Mouse (Mus musculus) common myeloid progenitor, adult 5-6 weeks (primary cell): ENCODE results near the gene Sh3bp2. TPM values are rescaled to one million over a fixed set of nuclear protein-coding genes. Genes with fewer than 3 reads are reported as not detected.
"Not testable (repeated sequence)": the region's sequence is repeated elsewhere in the genome, so short reads cannot be mapped to it uniquely, and the experiment has no call there.

ENCODE experiments used
- ATAC-seq: replicated peaks from 2 replicates; pipeline ENCODE4 v1.8.0; 2016; ENCODE audit warnings: low read depth, mild to moderate bottlenecking, moderate TSS enrichment, inconsistent platforms; ENCODE audit not compliant: poor library complexity, severe bottlenecking
- total RNA-seq: library from RNA; stranded (forward); fragments of 200-1000, 187-1606 nt; gene quantifications from 2 replicates; pipeline ENCODE4 v1.2.3, GENCODE M21; 2017

The Sh3bp2 gene
- total RNA-seq, 1 experiment from 2014 or later: 9.9 TPM

GRCm38 (mm10) chr5:34563854-34564253 lies 38.2 kb downstream of the Sh3bp2 start:
- ATAC-seq: no peak

- no peak for ATAC-seq
Measured at GRCm38 (mm10) chr5:34564291-34564690, 38.7 kb downstream of the Sh3bp2 start.

- peak; percentile 81 for ATAC-seq
Measured at GRCm38 (mm10) chr5:34565545-34566283, 40.1 kb downstream of the Sh3bp2 start.

- no peak for ATAC-seq
Measured at GRCm38 (mm10) chr5:34571551-34571950, 45.9 kb downstream of the Sh3bp2 start.

- not testable (repeated sequence) for ATAC-seq
Measured at GRCm38 (mm10) chr5:34572568-34572967, 46.9 kb downstream of the Sh3bp2 start.

- ATAC-seq: peak; percentile 93
Measured at GRCm38 (mm10) chr5:34573268-34574221, 47.9 kb downstream of the Sh3bp2 start, which contains the start of gene Add1. TSS of gene Add1 (plus strand) at chr5:34573664.

- no peak for ATAC-seq
Measured at GRCm38 (mm10) chr5:34574721-34575120, 49.1 kb downstream of the Sh3bp2 start.

- ATAC-seq: no peak
Measured at GRCm38 (mm10) chr5:34576286-34576685, 50.6 kb downstream of the Sh3bp2 start.

- ATAC-seq: no peak
Measured at GRCm38 (mm10) chr5:34578038-34578655, 52.5 kb downstream of the Sh3bp2 start.

- no peak for ATAC-seq
Measured at GRCm38 (mm10) chr5:34579377-34579776, 53.7 kb downstream of the Sh3bp2 start.

GRCm38 (mm10) chr5:34581671-34582313 lies 56.2 kb downstream of the Sh3bp2 start:
- peak; percentile 88 for ATAC-seq

- ATAC-seq: peak; percentile 19; the same call in 1 of the 2 replicates
Measured at GRCm38 (mm10) chr5:34582314-34582675, 56.7 kb downstream of the Sh3bp2 start.

- ATAC-seq: no peak
Measured at GRCm38 (mm10) chr5:34585216-34585615, 59.6 kb downstream of the Sh3bp2 start.

GRCm38 (mm10) chr5:34587881-34588280 lies 62.2 kb downstream of the Sh3bp2 start:
- ATAC-seq: no peak

- no peak for ATAC-seq
Measured at GRCm38 (mm10) chr5:34590059-34590458, 64.4 kb downstream of the Sh3bp2 start.

GRCm38 (mm10) chr5:34590702-34591101 lies 65.1 kb downstream of the Sh3bp2 start:
- ATAC-seq: no peak

GRCm38 (mm10) chr5:34591388-34592004 lies 65.9 kb downstream of the Sh3bp2 start:
- no peak for ATAC-seq

GRCm38 (mm10) chr5:34592224-34592623 lies 66.6 kb downstream of the Sh3bp2 start:
- ATAC-seq: not testable (repeated sequence)

GRCm38 (mm10) chr5:34592666-34593065 lies 67.0 kb downstream of the Sh3bp2 start:
- ATAC-seq: no peak
